Mouse (Mus musculus) spleen, embryonic (tissue): ENCODE data around the gene Taf9.

ENCODE experiments used
- CTCF ChIA-PET: fragments of 350-600 bp; sonication (Branson Sonifier 250); formaldehyde crosslinking; loops from one replicate; lab custom pipeline; 2022; lab: Charles Lee

The Taf9 gene

DNA sequence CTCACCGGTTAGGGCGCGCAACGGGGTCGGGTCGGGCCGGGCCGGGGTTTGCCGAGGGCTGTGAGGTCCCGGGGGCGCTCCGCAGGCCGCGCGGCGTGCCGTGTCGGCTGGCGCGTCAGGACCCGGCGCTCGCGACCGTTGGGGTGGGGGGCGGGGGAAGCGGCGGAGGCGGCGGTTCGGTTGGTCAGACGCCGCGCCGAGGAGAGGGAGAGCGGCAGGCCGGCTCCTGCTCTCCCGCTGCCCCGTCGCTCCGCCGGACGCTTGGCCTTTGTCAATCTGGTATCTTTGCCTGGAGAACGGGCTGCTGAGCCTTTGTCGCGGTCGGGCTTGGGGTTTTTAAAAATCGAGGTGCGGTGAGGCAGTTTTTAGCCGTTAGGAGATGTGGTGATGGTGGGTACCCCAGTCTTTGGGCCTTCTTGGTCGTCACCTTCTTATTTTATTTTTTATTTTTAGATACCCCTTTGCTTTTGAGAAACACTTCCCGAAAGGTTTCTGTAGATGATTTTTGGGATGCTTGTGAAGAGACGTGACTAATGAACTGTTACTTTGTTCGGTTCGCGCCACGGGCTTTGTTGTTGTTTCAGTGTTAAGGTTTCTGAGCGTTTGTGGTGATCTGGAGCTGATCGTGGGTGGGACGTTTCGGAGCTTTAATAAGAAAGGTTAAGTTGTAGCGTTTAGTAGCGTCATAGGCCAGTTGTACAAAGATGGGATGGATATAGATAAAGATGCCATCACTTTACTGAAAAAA, at the start of gene Taf9:
Gene Taf9 (plus strand): TSS at position 141 of the 748 bp plus-strand sequence.
- CTCF ChIA-PET: interaction anchor here (0.6 kb wide), 2 partner anchors 58 to 71 kb away, joined by 3 to 8 read pairs; no protein-coding TSS in a partner anchor

DNA sequence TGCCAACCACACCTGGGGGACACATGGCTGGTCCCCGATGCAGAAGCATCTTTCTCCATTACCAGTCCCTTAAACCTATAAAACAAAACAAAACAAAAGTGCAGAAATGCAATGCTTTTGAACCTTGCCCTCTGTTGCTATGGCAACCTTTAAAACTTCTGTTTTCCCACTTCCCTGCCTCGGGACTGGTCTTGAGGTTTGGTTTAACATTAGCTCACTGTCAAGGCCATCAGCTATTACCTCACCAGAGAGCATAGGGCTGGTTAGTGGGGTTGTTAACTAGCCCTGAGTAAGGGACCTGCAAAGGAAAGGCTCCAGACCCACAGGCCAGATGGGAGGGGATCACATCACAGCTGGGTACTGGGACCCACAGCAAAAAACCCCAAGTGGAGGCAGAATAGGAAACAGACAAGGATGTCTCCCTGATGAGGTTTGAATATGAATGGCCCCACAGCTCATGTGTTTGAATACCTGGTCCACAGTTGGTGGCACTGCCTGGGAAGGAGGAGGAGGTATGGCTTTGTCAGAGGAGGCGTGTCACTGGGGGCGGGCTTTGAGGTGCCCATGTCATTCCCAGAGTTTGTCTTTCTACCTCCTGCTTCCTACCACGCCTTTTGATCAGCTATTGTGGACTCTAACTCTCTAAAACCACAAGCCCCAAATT, 49.0 kb upstream of the Taf9 start:
- CTCF ChIA-PET: no interaction called here

DNA sequence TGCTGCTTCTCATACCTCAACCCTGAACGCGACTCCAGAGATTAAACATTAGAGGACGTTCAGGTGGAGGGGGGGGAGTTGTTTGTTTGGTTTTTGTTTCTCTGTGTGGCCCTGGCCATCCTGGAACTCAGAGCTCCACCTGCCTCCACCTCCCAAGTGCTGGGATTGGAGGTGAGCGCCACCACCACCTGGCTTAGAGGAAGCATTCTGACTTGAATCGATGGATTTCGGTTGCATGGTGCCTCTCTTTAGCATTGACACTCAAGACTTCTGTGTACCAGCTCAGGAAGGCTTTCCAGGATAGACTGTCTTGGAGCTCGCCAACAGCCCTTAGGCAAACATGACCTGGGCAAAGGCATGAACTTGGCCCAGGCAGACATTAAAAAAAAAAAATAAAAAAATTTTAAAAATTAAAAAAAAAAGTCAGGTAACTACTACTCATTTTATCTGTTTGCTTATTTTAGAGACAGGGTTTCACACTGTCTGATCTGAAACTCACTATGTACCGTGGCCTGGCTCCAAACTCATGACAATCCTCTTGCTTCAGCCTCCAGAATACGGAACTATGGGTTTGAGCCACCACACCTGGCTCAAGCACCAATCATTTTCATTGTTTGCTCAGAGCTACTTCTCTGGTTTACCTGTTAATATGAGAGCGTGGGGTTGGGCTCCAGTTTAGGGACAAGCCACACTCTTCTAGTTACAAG, 48.2 kb upstream of the Taf9 start:
- CTCF ChIA-PET: no interaction called here

DNA sequence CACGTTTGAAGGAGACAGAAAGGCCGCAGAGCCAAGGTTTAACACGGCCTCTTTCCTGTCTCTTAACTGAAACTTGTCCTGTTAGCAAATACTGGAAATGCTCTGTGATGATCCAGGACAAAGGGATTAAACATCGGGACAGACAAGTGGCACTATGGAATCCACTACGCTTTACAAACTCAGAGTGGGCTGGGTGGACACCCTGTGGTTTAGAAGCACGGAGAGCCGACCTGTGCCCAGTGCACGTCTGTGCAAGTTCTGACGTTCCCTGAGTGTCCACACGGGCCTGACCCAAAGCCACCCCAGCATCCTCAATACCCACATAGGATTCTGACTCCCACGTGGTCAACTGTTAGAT, 47.7 kb upstream of the Taf9 start:
- CTCF ChIA-PET: no interaction called here

DNA sequence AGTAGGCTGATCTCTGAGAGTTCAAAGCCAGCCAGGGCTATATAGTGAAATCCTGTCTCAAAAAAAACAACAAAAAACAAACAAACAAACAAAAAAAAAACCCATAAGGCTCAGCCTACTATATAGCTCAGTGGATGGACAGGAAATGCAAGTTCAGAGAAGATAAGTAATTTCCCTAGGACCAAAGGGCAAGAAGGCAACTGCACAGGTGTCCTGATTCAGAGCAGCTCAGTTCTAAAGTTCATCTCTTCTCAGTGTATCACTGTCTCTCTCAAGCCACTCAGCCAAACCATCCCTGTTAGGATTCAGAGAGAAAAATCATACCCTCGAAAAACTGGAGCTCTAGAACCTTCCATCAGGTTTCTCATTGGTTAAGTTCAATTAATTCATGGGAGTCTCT, 45.5 kb upstream of the Taf9 start:
- CTCF ChIA-PET: no interaction called here

DNA sequence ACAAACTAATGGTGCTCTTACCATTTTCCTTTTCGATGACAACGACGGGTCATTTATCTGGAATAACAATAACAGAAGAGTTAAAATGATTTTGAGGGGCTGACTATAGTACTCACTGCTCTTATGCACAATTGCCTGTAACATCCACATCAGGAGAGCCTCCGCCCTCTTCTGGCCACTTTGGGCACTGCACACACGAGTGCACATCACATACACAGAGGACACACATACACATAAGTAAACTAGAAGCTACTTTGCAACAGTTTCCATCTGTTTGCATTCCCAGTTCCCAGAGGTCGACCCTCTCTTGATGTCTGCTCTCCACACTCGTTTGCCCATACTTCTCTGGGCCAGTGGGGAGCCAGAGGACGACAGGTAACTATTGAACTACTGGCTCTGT, 43.6 kb upstream of the Taf9 start:
- CTCF ChIA-PET: no interaction called here

DNA sequence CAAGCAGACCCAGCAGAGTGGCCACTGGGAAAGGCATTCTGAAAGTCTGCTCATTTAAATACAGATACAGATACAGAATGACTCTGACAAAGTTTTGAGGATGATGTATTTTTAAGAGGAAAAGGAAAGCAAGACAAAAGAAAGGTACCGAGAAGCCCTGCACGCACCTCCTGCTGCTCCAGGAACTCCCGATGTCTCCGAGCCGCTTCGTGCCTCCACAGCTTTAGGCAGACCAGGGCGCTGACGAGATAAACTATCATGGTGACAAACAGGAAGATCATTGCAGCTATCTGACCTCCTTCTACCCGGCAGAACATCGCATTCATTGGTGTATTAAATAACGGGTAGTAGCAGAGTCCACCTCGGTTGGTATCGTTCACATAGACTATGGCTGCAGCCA, 40.1 kb upstream of the Taf9 start:
- CTCF ChIA-PET: no interaction called here

DNA sequence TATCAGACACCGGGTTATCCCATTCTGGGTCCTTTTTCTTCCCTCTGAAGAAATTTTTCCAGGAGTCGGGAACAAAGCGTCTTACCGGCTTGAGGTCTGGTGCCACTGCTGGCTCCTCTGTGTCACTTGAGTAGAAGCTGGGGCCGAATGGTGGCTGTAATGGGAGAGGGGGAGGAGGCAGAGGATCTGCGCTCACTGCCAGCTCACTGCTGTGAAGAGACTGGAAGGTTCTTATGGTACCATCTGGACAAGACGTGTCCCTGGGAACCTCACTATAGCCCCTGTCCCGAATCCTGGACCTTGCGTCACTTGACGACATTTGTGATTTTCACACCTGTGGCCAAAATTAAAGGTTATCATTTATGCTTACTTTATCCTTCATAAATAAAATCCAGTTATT, 39.1 kb upstream of the Taf9 start:
- CTCF ChIA-PET: no interaction called here

DNA sequence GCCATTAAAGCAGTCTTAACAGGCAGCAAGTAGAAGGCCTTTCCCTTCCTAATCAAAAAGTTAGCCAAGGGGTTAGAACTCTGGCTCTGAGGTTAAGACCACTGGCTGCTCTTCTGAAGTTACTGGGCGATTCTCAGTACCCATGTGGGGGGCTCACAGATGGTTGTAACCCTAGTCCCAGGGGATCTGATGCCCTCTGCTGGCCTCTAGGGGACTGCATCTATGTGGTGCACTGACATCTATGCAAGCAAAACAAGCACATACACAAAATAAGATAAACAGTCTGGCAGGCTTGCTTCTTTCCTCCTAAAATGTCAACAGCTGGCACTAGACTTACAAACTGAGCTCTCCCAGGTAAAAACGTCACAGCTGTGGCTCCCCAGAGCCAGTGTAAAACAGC, 38.5 kb upstream of the Taf9 start:
- CTCF ChIA-PET: interaction anchor here (0.5 kb wide), 1 partner anchor 31 kb away, joined by 9 read pairs; no protein-coding TSS in a partner anchor

DNA sequence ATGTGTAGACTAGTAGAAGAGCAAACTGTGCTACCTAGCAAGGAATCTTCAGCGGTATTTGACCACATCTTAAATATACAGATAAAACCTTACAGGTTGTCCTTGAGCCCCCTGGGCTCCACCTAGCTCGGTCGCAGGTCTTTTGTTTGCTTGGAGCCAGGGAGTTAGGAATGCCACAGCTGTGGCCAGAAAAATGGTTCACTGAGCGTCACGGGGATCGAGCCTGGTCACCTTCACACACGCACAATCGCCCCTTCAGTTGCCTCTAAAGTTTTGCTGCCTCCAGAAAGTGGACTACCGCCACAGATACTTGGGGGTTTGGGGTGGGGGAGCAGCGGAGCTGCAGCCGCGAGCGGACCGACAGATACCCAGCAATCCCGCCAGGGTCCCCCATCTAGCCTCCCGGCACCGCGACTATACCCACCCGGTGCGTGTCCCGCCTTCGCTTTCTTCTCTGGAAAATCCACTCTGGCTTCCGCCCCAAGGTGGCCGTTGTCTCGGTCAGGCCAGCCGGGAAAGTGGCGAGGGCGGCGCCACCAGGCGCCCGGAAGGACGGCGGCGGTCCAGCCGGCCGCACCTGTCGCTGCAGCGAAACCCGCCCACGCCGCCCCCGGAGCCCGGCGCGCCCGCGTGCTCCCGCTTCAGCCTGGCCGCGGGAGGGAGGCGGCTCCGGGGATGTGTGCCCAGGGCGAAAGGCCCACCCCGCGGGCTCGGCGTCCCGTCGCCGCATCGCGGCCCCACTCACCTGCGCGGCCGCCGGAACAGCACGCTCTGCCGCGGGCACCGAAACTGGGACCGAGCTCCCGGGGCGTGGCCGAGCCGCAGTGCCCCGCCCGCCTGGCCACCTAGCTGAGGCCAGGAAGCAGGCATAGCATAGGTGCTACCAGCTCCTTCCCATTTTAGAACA, 34.9 kb upstream of the Taf9 start, which contains the start of gene Marveld2:
Gene Marveld2 (minus strand): TSS at position 791 of the 907 bp plus-strand sequence.
- CTCF ChIA-PET: interaction anchor here (0.7 kb wide), 1 partner anchor 45 kb away, joined by 3 read pairs; no protein-coding TSS in a partner anchor

DNA sequence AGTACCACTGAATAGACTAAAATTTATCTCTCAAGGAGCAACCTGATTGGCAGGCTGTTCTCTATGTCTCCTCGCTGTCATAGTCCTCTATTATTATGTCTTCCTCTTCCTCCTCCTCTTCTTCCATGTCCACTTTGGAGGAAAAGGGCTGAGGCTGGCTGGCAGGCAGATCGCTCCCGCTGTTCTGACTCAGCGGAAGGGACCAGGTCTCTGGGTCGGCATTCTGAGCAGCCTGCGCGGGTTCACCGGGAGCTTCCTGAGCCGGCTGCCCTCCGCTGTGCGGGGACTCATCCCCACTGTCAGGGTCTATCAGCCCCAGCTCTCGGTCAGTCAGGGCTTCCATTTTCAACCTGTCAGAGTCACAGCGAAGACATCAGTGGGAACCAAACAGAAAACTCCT, 33.8 kb upstream of the Taf9 start:
- CTCF ChIA-PET: no interaction called here

DNA sequence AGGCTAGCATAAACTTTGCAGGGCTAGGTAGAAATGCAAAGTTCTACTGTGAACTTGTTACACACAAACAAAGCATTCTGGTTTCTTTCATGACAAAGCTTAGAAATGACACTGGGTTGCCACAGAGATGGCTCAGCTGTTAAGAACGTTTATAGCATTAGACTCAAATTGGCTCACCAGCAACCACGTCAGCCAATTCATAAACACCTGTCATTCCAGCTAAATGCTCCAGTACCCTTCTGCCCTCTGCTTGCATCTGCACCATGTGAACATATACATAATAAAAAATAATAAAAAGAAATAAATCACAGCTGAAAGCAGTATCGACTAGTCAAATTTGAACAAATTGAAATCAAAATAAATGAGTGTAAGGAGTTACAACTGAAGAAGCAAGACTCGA, 29.1 kb upstream of the Taf9 start:
- CTCF ChIA-PET: no interaction called here

DNA sequence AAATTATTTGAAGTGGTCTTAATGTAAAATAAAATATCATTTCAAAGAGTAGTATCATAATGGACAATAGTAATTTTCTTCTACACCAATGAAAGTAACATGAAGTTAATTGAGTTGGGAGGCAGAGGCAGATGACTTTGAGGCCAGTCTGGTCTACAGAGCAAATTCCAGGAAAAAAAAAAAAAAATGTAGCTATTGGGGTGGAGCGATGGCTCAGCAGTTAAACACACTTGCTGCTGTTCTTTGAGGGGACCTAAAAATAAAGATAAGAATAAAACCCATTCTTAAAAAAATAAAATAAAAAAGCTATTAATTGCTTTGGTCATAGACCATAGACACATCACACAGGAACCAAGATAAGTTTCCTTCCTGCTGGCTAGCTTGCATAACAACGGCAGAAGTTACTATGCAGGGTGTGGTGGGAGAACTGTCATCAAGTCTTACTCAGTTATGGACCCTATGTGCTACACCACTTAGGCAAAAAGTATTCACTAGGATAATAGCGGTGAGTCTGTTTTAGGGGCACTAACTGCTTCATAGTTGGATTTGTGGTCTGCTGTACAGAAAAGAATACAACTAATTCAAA, 17.2 kb upstream of the Taf9 start:
- CTCF ChIA-PET: no interaction called here

DNA sequence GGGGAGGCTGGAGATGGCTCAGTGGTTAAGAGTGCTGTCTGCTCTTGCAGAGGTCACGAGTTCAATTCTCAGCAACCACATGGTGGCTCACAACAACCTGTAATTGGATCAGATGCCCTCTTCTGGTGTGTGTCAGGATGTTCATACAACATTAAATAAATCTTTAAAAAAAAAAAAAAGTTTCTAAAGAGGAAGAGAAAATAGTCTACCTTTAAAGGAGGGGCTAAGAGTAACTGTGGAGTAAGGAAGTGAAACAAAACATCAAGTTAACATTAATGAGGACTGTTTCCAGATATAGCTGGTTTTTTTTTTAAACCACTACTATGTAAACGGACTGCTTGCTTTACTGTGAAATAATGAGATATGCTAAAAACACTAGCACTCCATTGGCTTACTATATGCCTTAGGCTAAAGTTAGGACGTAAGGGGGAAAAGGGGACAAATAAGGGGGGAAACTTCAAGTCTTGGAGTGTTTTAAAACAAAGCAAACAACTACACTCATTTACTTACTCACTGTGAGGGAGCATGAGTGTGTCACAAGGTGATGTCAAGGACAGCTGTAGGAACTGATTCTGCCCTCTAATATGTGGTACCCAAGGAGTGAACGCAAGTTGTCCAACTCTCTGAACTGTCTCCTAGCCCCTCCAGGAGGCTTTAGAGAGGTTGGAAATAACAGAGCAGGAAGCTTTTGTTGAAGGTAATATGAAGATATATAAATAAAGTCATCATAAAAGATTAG, 8.7 kb upstream of the Taf9 start:
- CTCF ChIA-PET: interaction anchor here (0.6 kb wide), 1 partner anchor 187 kb away, joined by 8 read pairs; no protein-coding TSS in a partner anchor

DNA sequence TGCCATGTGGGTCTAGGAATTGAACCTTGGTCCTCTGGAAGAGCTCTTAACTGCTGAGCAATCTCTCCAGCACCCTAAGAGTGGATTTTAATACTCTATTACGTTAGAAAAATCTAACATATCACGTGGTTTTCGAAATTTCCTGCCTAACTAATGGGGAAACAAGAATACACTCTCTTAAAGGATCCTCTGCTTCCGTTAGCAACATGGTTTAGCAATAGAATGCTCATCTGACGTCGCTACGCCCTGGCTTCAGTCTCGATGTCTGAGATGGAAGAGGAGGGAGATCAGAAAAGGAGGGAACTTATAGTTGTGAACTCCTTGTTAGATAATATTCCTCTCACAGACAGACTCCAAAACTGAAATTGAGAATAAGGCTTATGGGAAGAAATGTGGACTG, 3.2 kb upstream of the Taf9 start:
- CTCF ChIA-PET: interaction anchor here (0.6 kb wide), 1 partner anchor 60 kb away, joined by 3 read pairs; no protein-coding TSS in a partner anchor

DNA sequence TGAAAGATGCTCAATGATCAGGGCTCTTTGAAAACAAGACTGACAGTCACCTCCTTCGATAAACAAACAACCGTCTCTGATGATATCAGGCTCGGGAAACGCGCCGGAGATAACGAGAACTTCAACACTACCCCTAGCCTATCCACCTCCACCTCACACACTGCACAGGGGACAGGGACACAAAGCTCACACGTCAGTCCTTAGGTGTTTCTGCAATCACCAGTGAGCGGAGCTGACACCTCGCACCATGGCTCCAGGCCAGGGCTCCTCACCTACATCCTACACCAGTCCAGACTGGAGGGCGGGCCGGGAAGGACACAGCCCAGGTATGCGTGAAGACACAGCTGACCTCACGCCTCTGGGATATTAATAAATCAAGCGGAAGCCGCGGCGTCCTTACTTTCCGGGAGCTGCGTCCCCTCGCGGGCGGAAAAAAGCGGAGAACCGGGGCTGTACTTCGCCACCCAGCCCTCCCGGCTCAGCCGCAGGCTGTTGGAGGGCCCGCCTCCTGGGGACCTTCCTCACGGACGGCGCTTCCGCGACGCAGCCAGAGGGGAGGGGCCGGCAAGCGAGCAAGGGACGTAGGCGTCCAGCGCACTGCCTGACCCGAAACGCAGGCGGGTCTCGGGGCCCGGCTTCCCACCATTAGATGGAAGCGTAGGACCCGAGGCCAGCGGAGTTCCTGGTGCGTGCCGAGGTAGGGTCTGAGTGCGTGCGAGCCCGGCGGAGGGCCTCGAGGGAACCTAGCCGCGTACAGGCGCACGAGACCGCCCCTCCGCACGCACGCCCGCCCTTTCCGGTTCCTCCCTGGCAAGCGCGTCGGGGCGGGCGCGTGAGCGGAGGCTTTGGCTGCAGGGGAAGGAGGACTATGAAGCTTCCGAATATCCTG, 585 bp upstream of the Taf9 start, which contains the start of the genes Ak6 and Rad17:
Gene Ak6 (plus strand): TSS at position 430 of the 889 bp plus-strand sequence.
Gene Rad17 (minus strand): TSS at position 502 of the 889 bp plus-strand sequence.
- CTCF ChIA-PET: interaction anchor here (0.6 kb wide), 3 partner anchors 20 to 72 kb away, joined by 3 to 8 read pairs (median 3); no protein-coding TSS in a partner anchor

DNA sequence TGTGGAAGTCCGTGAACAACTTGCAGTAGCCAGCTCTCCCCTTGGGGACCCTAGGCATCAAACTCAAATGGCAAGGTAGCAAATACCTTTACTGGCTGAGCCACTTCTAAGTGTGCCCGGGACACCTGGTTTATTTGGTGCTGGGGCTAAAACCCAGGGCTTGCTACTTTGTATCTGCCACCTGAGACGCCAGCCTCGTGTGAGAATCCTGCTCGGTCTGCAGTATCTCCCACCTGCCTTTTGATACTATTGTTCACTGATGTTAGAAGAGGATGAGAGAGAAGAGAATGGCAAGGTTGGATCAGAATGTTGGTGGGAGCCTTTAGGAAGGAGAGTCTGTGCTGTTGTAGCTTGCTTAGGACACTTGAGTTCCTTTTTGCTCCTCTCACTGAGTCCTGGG, 6.7 kb downstream of the Taf9 start:
- CTCF ChIA-PET: no interaction called here

DNA sequence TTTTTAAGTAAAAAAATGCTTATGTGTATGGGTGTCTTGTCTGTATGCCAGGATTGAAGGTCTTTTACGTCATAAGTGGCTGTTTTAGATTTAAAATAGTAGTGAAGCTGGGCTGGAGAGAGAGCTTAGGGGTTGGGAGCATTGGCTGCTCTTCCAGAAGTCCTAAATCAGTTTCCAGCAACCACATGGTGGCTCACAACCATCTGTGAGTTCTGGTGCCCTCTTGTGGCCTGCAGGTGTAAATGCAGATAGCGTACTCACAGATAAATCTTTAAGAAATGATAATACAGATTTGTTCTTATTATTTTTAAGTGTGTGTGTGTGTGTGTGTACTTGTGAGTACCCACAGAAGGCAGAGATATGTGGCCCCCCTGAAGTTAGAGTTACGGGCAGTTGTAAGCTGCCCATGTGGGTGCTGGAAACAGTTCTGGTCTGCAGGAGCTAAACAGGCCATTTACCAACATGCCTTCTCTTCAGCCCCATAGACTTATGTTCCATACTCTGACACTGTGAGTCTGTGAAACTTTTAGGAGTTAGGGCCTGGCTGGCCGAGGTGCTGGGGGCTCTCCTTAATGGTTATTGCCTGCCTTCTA, 8.6 kb downstream of the Taf9 start:
- CTCF ChIA-PET: interaction anchor here (0.7 to 1.1 kb wide), 3 partner anchors 10 to 16 kb away, joined by 3 to 4 read pairs (median 3); no protein-coding TSS in a partner anchor
